Mouse (Mus musculus): ENCODE measurements around the gene Jade1. TPM values are rescaled to one million over a fixed set of nuclear protein-coding genes. Genes with fewer than 3 reads are reported as not detected.

Gene Jade1
- polyA plus RNA-seq, 1 experiment from 2014 or later = 12.4 TPM

DNA sequence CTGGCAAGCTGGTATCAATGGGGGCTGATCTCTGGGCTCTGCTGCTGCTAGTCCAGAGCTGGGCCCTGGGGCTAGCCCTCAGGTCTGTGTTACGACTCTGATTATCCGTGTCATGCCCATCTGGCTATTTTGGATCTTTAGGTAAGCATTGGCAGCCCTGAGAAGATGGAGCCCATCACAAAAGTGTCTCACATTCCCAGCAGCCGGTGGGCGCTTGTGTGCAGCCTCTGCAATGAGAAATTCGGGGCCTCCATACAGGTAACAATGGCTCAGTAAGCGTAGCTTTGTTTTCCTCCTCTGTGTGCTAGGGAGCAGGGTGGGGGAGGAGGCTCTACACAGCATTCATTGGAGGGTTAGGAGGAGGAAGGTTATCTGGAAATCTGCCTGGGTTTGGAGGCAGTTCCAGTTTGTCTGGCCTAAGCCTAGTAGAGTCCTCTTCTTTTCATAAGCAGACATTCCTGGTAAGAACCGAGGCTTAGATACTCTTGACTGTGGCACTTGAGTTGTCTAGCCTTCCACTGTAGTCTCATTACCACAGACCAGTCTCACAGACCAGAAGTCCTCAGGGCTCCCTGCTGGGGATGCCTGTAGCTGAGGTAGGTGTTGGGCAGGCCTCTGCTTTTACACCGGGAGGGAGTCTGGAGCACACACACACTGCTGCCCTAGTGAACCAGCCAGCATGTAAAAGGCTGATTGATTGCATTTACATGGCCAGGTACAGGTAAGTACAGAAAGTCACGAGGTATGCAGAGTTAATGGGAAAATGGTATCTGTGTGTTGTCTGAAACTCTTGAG lies 45.9 kb downstream of the Jade1 start:
- H3K4me3 ChIP-seq = no peak overlapping the region
- H3K4me2 ChIP-seq = no peak overlapping the region
- no peak overlapping the region for H3K27ac ChIP-seq (replicated peaks)
- no peak overlapping the region for H3K9ac ChIP-seq
- peaks cover 51% of the 10 kb centered on the region for H3K4me1 ChIP-seq
- ATAC-seq (ENCODE audit: extremely low read depth, insufficient number of reproducible peaks, low FRiP score, low TSS enrichment) = no peak
- 79% methylated on average over 9 of the region's 9 CpGs for WGBS
- H3K27me3 ChIP-seq (replicated peaks) = no peaks in the 10 kb centered on the region
- H3K9me3 ChIP-seq = no peaks in the 10 kb centered on the region
- peaks cover 73% of the 10 kb centered on the region for H3K36me3 ChIP-seq

DNA sequence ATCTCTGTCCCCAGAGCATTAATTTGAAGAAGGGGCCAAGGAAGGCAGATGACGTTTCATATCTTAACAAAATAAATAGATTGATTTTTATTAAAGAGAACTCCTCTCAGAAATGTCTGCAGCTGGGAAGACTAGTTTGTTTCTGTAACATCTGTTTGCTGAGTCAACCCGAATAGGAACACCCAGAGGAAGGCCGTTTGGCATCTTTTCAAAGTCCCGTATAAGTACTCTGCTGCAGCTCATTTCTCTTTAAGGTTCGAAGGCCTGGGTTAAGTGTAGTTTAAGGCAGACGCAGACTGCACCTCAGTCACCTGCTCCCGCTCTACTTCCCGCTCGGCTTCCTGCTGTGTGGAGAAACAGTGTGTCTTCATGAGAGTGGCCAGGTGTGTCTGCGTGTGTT lies 47.4 kb downstream of the Jade1 start:
- H3K4me2 ChIP-seq = no peak overlapping the region
- peaks cover 58% of the 10 kb centered on the region for H3K36me3 ChIP-seq
- H3K27ac ChIP-seq (replicated peaks) = no peak overlapping the region
- peaks cover 63% of the 10 kb centered on the region for H3K4me1 ChIP-seq
- H3K9ac ChIP-seq = no peak overlapping the region
- H3K4me3 ChIP-seq = no peak overlapping the region
- H3K27me3 ChIP-seq (replicated peaks) = no peaks in the 10 kb centered on the region
- ATAC-seq (ENCODE audit: extremely low read depth, insufficient number of reproducible peaks, low FRiP score, low TSS enrichment) = no peak
- 68% methylated on average over 10 of the region's 10 CpGs for WGBS
- no peaks in the 10 kb centered on the region for H3K9me3 ChIP-seq

DNA sequence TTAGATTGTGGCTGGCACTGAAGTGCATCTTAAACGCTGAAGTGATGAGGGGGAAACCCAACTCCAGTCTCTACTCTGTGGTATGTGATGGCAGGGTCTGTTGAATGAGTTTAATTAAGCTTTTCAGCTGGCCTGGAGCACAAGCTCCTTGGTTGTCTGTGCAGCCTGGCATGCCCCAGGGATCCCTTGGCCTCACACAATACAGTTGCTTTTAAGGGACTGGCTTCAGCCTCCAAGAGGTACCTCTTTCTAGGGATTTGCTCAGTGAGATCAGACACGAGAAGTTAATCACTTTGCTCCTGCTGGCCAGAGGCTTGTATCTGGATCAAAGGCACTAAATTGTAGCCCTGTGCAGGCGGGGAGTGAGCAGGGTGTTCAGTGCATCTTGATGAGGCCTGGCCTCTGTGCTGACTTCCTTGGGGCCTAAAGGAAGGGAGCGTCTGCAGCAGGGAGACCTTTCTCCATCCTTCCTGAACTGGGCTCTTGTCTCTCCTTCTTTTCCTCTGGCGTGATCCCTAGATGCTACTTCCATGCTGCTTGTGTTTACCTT lies 48.0 kb downstream of the Jade1 start:
- no peak overlapping the region for H3K4me2 ChIP-seq
- H3K9me3 ChIP-seq = no peaks in the 10 kb centered on the region

DNA sequence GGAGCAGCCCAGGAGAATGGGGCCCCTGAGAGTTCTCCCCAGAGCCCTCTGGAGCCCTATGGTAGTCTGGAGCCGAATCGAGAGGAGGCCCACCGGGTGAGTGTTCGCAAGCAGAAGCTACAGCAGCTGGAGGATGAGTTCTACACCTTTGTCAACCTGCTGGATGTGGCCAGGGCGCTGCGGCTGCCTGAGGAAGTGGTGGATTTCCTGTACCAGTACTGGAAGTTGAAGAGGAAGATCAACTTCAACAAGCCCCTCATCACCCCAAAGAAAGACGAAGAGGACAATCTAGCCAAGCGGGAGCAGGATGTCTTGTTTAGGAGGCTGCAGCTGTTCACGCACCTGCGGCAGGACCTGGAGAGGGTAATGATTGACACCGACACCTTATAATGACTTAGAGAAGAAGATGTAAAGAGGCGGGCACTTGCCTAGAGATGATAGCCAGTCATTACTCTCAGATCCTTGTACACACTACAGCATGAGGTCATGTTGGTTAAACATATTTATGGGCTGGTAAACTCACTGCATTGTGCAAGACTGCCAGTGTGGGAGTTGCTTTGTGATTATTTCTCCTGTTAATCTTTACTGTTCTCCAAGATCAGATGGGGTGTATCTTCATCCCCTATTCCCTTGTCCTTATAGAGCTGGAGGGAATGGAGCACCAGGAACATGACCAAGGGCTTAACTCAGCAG lies 49.2 kb downstream of the Jade1 start:
- no peak overlapping the region for H3K4me3 ChIP-seq
- no peaks in the 10 kb centered on the region for H3K27me3 ChIP-seq (replicated peaks)
- no peak overlapping the region for H3K27ac ChIP-seq (replicated peaks)
- H3K4me1 ChIP-seq = peaks cover 49% of the 10 kb centered on the region
- 85% methylated on average over 12 of the region's 12 CpGs for WGBS
- no peak for ATAC-seq (ENCODE audit: extremely low read depth, insufficient number of reproducible peaks, low FRiP score, low TSS enrichment)
- peaks cover 54% of the 10 kb centered on the region for H3K36me3 ChIP-seq
- no peak overlapping the region for H3K4me2 ChIP-seq
- H3K9me3 ChIP-seq = no peaks in the 10 kb centered on the region
- no peak overlapping the region for H3K9ac ChIP-seq

More for the DNA sequence above, 48.0 kb downstream of the Jade1 start:
- H3K36me3 ChIP-seq = peaks cover 54% of the 10 kb centered on the region
- 67% methylated on average over 5 of the region's 5 CpGs for WGBS
- no peak overlapping the region; the same call in 1 of the 2 replicates for H3K9ac ChIP-seq
- no peak overlapping the region for H3K4me3 ChIP-seq
- no peaks in the 10 kb centered on the region for H3K27me3 ChIP-seq (replicated peaks)
- no peak overlapping the region for H3K27ac ChIP-seq (replicated peaks)
- ATAC-seq (ENCODE audit: extremely low read depth, insufficient number of reproducible peaks, low FRiP score, low TSS enrichment) = no peak
- peaks cover 57% of the 10 kb centered on the region for H3K4me1 ChIP-seq

DNA sequence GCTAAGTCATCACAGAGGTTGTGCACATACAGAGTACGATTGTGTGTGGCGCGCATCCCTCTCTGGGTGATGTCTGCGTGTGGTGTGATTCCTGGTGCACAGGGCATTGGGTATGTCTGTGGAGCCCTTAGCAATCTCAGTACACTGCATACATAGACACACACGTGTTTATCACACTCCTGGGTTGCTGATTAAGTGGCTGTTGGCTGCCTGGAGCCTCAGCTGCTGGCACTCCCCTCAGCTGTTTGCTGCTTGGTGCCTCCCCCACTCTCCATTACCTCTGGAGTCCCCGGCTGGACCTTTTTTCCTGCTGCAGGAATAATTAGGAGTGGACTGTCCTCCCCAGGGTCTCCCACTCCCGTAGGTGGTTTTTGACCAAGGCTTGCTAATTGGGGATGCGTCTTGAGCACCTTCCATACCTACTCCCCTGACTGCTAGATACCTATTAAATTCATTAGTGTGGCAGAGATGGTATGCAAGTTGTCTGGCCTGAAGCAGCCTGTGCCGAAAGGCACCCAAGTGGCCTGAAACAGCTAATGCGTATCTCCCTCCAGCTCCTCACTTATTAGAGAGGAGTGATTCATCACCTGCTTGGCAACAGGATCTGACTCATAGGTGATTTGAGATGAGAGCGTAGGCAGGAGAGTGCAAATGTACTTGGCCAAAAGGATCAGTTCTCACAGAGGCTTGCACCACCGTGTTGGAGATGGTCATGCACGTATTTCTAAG lies 50.2 kb downstream of the Jade1 start:
- Histone ChIP-seq H3K4me2 (no peak overlapping the region), H3K9me3 (no peaks in the 10 kb centered on the region), H3K36me3 (peaks cover 58% of the 10 kb centered on the region), H3K4me3 (no peak overlapping the region), H3K9ac (no peak overlapping the region), H3K27ac (replicated peaks) (0 out of 2 replicates have a peak overlapping the region, but pooled peaks have one; percentile 12), H3K27me3 (replicated peaks) (no peaks in the 10 kb centered on the region), H3K4me1 (peaks cover 43% of the 10 kb centered on the region)
- ATAC-seq (ENCODE audit: extremely low read depth, insufficient number of reproducible peaks, low FRiP score, low TSS enrichment) = no peak; the same call in 1 of the 2 replicates
- WGBS = 66% methylated on average over 13 of the region's 13 CpGs

DNA sequence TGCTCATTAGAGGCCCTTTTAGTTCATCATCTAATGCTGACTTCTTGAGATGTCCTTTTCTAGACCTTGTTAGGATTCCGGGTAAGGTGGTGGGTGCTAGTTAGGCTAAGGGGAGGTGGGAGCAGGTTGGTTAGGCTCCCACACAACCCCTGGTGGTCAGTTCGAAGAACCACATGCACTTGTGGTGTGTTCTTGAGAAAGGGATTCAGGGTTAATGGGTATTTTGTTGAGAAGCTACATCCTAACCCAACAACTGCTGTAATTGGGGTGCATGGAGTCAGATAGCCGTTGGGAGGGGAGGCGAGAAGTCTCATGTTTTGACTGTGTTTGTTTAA lies 50.8 kb downstream of the Jade1 start:
- WGBS = 90% methylated on average over 4 of the region's 4 CpGs
- ATAC-seq (ENCODE audit: extremely low read depth, insufficient number of reproducible peaks, low FRiP score, low TSS enrichment) = no peak

DNA sequence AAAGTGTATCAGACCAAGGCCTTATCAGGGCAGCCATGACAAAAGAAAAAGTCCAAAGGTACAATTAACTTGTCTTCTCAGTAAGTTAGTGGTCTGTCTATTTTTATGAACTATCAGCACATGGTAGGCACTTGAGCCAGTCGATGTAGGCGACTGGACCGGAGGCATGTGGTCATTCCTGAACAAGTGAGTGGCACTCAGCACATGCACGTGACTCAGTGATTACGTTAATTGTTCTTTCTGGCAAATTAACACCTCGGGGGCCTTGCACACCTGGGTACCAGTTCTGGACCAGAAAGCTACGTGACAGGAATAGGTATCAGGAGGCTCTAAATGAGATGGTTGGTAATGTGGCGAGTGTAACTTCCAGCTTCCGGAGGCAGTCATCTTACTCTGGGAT lies 51.5 kb downstream of the Jade1 start:
- H3K4me1 ChIP-seq = peaks cover 43% of the 10 kb centered on the region
- peaks cover 59% of the 10 kb centered on the region for H3K36me3 ChIP-seq
- H3K4me2 ChIP-seq = no peak overlapping the region
- no peak overlapping the region for H3K4me3 ChIP-seq
- 0 out of 2 replicates have a peak overlapping the region, but pooled peaks have one; percentile 25 for H3K27ac ChIP-seq (replicated peaks)
- 45% methylated on average over 9 of the region's 9 CpGs for WGBS
- H3K9ac ChIP-seq = no peak overlapping the region
- H3K27me3 ChIP-seq (replicated peaks) = no peaks in the 10 kb centered on the region
- no peak for ATAC-seq (ENCODE audit: extremely low read depth, insufficient number of reproducible peaks, low FRiP score, low TSS enrichment)
- 0 out of 2 replicates have a peak, but pooled peaks cover under 1% of the 10 kb centered on the region for H3K9me3 ChIP-seq

More for the DNA sequence above, 50.8 kb downstream of the Jade1 start:
- H3K9me3 ChIP-seq = no peaks in the 10 kb centered on the region
- H3K9ac ChIP-seq = no peak overlapping the region
- H3K27ac ChIP-seq (replicated peaks) = 0 out of 2 replicates have a peak overlapping the region, but pooled peaks have one; percentile 12
- H3K27me3 ChIP-seq (replicated peaks) = no peaks in the 10 kb centered on the region
- no peak overlapping the region for H3K4me2 ChIP-seq
- peaks cover 43% of the 10 kb centered on the region for H3K4me1 ChIP-seq
- no peak overlapping the region for H3K4me3 ChIP-seq
- peaks cover 59% of the 10 kb centered on the region for H3K36me3 ChIP-seq

DNA sequence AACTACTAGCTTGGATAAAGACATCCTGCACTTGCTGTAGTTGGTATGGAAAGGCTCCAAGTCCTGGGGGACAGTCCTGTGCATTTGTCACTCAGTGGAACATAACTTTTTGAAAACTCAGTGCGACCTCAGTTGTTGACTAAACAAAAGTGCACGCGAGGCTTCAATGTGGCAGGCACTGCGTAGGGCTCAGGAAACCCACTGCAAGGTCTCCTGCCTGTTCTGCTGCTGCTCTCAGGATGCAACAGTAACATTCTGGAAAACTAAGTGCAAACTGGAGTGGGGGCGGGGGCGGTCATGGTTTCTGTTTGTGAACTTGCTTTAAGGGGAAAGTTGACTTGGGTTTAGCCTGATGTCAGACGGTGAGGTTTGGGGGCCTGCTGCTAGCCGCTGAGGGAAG lies 51.9 kb downstream of the Jade1 start:
- Histone ChIP-seq H3K4me1 (peaks cover 42% of the 10 kb centered on the region), H3K9ac (no peak overlapping the region), H3K4me2 (no peak overlapping the region), H3K27ac (replicated peaks) (0 out of 2 replicates have a peak overlapping the region, but pooled peaks have one; percentile 8), H3K9me3 (0 out of 2 replicates have a peak, but pooled peaks cover 3% of the 10 kb centered on the region), H3K36me3 (peaks cover 63% of the 10 kb centered on the region), H3K27me3 (replicated peaks) (no peaks in the 10 kb centered on the region), H3K4me3 (no peak overlapping the region)
- no peak for ATAC-seq (ENCODE audit: extremely low read depth, insufficient number of reproducible peaks, low FRiP score, low TSS enrichment)
- WGBS = 89% methylated on average over 8 of the region's 8 CpGs

DNA sequence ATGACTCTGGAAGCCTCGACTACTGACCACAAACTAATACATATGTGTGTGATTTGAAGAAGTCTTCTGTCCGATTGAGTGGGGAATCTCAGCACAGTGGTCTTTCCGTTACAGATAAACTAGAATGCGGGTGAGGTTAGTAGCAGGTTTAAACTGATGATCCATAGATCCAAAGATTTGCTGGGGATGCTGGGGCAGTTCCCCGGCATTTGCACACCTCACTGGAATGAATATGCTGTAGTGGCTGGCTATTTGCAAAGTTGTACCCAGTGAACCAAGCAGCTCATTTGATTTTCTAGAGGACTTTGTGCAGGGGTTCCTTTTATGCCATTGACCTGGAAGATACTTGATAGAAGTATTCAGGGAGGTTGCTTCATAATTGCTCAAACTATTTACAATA lies 53.5 kb downstream of the Jade1 start:
- Histone ChIP-seq H3K36me3 (peaks cover 78% of the 10 kb centered on the region), H3K4me2 (no peak overlapping the region), H3K9me3 (0 out of 2 replicates have a peak, but pooled peaks cover 3% of the 10 kb centered on the region), H3K9ac (no peak overlapping the region), H3K4me3 (no peak overlapping the region), H3K4me1 (peaks cover 29% of the 10 kb centered on the region), H3K27ac (replicated peaks) (no peak overlapping the region), H3K27me3 (replicated peaks) (no peaks in the 10 kb centered on the region)
- no peak for ATAC-seq (ENCODE audit: extremely low read depth, insufficient number of reproducible peaks, low FRiP score, low TSS enrichment)
- WGBS = 88% methylated on average over 5 of the region's 5 CpGs

DNA sequence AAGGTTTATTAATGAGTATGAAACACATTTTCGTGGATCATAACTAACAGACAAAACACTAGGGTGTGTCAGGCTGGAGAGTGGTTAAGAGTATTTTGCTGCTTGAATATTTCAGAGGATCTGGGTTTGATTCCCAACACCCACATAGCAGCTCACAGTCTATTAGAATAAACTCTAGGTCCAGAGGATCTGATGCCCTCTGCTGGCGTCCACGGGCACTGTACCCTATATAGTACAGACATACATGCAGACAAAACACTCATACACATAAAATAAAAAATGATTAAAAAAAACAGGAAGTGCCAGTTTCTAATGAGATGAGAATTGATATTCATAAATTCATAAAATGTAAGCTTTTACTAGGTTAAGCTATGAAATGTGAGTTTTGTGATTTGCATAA lies 56.7 kb downstream of the Jade1 start:
- no peak for ATAC-seq (ENCODE audit: extremely low read depth, insufficient number of reproducible peaks, low FRiP score, low TSS enrichment)
- H3K4me1 ChIP-seq = peaks cover 4% of the 10 kb centered on the region
- no peak overlapping the region for H3K27ac ChIP-seq (replicated peaks)
- no peak overlapping the region for H3K4me3 ChIP-seq
- H3K36me3 ChIP-seq = peaks cover 71% of the 10 kb centered on the region
- no peak overlapping the region for H3K9ac ChIP-seq
- no peak overlapping the region for H3K4me2 ChIP-seq
- H3K27me3 ChIP-seq (replicated peaks) = no peaks in the 10 kb centered on the region
- WGBS = 91% methylated on average over 3 of the region's 3 CpGs
- H3K9me3 ChIP-seq = 0 out of 2 replicates have a peak, but pooled peaks cover 3% of the 10 kb centered on the region

DNA sequence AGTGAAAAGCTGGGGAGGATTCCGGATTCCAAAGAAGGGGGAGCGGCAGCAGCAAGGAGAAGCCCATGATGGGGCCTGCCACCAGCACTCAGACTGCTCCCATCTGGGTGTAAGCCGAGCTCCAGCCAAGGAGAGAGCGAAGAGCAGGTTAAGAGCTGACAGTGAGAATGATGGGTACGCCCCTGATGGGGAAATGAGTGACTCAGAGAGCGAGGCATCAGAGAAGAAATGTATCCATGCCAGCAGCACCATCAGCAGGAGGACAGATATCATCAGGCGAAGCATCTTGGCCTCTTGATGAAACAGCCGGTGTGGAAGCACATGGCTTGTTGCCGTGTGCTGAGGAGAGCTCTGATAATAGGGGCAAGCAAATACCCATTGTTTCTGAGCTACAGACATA lies 58.2 kb downstream of the Jade1 start:
- Histone ChIP-seq H3K27me3 (replicated peaks) (no peaks in the 10 kb centered on the region), H3K4me3 (no peak overlapping the region), H3K9me3 (0 out of 2 replicates have a peak, but pooled peaks cover 3% of the 10 kb centered on the region), H3K4me1 (no peaks in the 10 kb centered on the region), H3K36me3 (peaks cover 70% of the 10 kb centered on the region), H3K27ac (replicated peaks) (no peak overlapping the region), H3K4me2 (no peak overlapping the region), H3K9ac (no peak overlapping the region)
- 82% methylated on average over 9 of the region's 9 CpGs for WGBS
- ATAC-seq (ENCODE audit: extremely low read depth, insufficient number of reproducible peaks, low FRiP score, low TSS enrichment) = no peak
